Mouse (Mus musculus): ENCODE measurements around the gene Rexo1. TPM values are rescaled to one million over a fixed set of nuclear protein-coding genes. Genes with fewer than 3 reads are reported as not detected.

Gene Rexo1
- polyA plus RNA-seq, 1 experiment from 2014 or later, result 31.3 TPM

DNA sequence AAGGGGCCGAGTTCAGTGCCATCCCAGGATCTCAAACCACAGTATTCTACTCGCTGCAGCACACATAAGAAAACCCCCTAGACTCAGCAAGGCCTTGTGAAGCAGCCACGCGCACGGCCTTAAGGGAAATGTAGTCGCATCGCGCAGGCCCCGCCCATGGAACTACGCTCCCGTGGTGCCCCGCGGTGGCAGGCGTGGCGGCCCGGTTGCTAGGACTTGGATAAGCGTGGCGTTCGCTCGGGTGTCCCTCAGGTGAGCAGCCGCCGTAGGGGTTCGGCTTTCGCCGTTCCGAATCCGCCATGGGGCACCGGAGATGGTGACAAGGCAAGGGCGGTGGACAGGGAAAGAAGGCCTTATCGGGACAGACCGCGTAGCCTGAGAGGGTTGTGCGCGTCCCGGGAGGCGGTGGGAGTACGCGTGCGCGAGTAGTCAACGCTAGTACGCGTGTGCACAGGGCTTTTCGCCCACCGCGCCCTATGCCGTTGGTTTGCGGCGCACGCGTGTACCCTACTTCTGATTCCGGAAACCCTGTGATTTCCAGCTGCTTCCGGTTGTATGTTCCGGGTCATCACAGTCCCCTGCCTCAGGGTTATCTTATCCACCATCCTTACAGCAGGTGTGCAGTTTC, 41.5 kb upstream of the Rexo1 start, which contains the start of the genes Scamp4 and Adat3:
Gene Scamp4, plus strand, starts transcription at position 175 of the 628 bp plus-strand sequence.
Gene Adat3, plus strand, starts transcription at position 183 of the 628 bp plus-strand sequence.
- Histone ChIP-seq H3K9me3 (no peaks in the 10 kb centered on the region), H3K9ac (replicated peaks) (peak within 1 kb of the TSS; percentile 71), H3K4me2 (replicated peaks) (peak within 1 kb of the TSS; percentile 78), H3K27ac (replicated peaks) (peak within 1 kb of the TSS; percentile 95), H3K27me3 (peaks cover 4% of the 10 kb centered on the region; the same call in 1 of the 2 replicates), H3K36me3 (peaks cover 16% of the 10 kb centered on the region), H3K4me1 (peaks cover 20% of the 10 kb centered on the region), H3K4me3 (peak within 1 kb of the TSS; percentile 90)
- WGBS, result under 1% methylated on average over 54 of the region's 54 CpGs
- peak; percentile 97 for ATAC-seq (replicated peaks)

DNA sequence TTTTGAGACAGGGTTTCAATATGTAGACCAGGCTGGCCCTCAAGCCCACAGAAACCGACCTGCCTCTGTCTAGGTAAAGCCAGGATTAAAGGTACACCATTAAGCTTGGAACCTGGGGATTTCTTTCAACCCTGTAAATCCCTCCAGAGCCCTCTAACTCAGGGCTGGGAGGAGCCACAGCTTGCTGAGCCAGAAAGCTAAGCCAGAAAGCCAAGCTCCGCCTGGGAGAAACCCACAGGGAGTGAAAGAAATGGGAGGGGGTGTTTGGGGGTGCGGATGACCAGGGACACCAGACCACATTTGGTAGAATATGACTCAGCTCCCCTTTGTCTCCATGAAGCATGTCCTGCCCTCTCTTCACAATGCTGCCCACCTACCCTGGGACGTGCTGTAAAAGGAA, 35.0 kb upstream of the Rexo1 start:
- Histone ChIP-seq H3K4me2 (replicated peaks) (no peak overlapping the region), H3K9ac (replicated peaks) (no peak overlapping the region), H3K4me1 (no peaks in the 10 kb centered on the region), H3K9me3 (no peaks in the 10 kb centered on the region), H3K36me3 (no peaks in the 10 kb centered on the region), H3K27me3 (peaks cover 4% of the 10 kb centered on the region; the same call in 1 of the 2 replicates), H3K4me3 (no peak overlapping the region), H3K27ac (replicated peaks) (no peak overlapping the region)
- WGBS, result 42% methylated on average over 4 of the region's 4 CpGs
- ATAC-seq (replicated peaks), result no peak

DNA sequence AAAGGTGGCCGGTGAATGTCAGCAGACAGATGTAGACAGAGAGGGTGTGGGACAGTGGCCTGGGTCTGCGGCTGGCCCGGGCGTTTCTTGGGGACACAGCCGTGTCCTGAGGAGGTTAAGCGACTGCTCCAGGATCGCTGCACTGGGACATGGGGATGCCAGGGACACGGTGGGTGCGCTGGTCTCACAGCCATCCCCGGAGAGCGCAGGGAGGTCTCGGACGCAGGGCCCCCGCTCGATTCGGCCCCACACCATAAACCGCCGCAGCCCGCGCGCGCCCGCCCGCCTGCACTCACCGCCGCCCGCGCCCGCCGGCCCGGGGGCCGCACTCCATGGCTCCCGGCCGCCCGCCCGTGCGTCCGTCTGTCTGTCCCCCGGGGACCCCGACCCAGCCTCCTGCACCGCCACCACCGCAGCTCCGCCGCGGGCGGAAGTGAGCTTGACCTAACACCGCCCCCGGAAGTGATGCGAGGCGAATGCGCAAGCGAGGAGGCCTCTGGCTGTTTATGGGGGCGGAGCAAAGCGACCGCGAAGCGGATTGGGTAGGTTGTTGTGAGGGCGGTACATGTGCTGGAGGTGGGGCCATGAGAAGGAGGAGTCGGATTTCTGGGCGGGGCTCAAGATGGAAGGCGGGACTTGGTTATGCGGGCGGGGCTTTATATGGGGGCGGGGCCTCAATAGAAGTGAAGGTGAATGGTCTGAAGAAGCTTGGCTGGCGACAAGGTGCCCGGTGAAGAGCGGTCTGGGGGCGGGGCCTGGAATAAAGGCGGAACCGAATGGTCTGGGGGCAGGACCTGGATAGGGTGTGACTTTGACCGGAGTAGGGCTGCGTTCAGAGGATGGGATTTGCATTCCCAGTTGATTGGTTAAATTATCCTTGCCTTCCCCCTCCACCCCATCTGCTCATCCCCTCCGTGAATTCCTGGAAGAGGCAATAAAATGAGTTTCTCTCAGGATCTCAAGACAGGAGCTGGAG, 28.8 kb upstream of the Rexo1 start, which contains the start of gene Abhd17a:
Gene Abhd17a, minus strand, starts transcription at position 463 of the 976 bp plus-strand sequence.
- Histone ChIP-seq H3K4me1 (peaks cover 29% of the 10 kb centered on the region), H3K36me3 (peaks cover 4% of the 10 kb centered on the region; the same call in 1 of the 2 replicates), H3K9me3 (no peaks in the 10 kb centered on the region), H3K9ac (replicated peaks) (peak within 1 kb of the TSS; percentile 93), H3K27ac (replicated peaks) (peak within 1 kb of the TSS; percentile 64), H3K4me2 (replicated peaks) (peak within 1 kb of the TSS; percentile 97), H3K4me3 (peak within 1 kb of the TSS; percentile 96), H3K27me3 (no peaks in the 10 kb centered on the region)
- peak; percentile 98 for ATAC-seq (replicated peaks)
- WGBS, result under 1% methylated on average over 73 of the region's 73 CpGs

DNA sequence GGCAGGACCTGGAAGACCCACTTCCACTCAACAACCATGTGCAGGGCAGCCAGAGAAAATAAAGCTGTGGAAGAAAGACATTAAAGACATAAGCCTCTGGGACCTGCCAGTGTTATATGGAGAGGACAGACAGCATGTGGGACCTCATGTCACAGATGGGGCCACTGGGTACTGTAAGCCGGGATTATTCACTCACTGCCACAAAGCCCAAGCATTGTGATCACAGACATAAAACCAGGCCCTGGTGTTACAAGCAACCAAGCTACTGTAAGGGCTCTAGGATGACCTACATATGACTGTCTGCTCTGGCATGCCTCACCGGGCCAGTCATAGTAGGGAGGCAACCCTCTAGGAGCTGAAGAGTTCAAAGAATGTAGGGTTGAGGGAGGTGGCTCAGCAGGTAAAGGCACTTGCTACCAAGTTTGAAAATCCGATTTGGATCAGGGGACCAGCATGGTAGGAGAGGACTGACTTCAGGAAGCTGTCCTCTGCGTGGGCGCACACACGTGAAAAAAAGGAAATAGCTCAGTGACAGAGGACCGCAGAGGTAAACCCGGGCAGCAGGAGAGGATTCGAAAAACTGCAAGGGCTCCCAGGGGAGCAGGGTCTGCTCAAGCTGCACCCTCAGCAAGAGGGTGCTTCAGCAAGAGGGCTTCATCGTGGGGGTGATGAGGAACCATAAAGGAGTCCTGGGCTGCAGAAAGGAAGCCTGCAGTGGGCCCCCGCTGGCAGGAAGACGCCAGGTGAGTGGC, 27.9 kb upstream of the Rexo1 start:
- Histone ChIP-seq H3K9me3 (no peaks in the 10 kb centered on the region), H3K27me3 (no peaks in the 10 kb centered on the region), H3K4me3 (peak overlapping the region; percentile 96), H3K27ac (replicated peaks) (no peak overlapping the region), H3K36me3 (peaks cover 4% of the 10 kb centered on the region; the same call in 1 of the 2 replicates), H3K4me2 (replicated peaks) (peak overlapping the region; percentile 97), H3K9ac (replicated peaks) (peak overlapping the region; percentile 93), H3K4me1 (peaks cover 29% of the 10 kb centered on the region)
- 22% methylated on average over 12 of the region's 12 CpGs for WGBS
- ATAC-seq (replicated peaks), result no peak

DNA sequence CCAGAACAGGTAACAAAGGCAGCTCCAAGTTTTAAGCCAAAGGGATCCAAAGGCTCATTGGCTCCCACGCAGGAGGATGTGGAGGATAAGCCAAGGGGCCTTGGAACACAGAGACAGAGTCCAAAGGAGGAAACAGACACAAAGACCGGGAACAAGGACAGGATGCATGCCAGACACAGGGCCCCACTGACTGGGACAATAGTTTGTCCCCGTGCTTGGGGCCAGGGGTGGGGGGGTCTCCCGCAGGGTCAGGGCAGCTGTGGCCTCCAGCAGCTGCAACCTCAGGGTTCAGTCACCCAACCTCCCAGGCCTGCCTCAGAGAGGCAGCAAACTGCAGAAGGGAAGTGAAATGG, 25.9 kb upstream of the Rexo1 start:
- no peaks in the 10 kb centered on the region for H3K27me3 ChIP-seq
- no peak overlapping the region for H3K4me3 ChIP-seq
- peaks cover 31% of the 10 kb centered on the region for H3K4me1 ChIP-seq
- WGBS, result 35% methylated on average over 4 of the region's 4 CpGs
- H3K9ac ChIP-seq (replicated peaks), result no peak overlapping the region
- H3K4me2 ChIP-seq (replicated peaks), result no peak overlapping the region
- ATAC-seq (replicated peaks), result no peak
- no peaks in the 10 kb centered on the region for H3K9me3 ChIP-seq
- H3K36me3 ChIP-seq, result peaks cover 10% of the 10 kb centered on the region
- H3K27ac ChIP-seq (replicated peaks), result peak overlapping the region; percentile 34; the same call in 1 of the 2 replicates

DNA sequence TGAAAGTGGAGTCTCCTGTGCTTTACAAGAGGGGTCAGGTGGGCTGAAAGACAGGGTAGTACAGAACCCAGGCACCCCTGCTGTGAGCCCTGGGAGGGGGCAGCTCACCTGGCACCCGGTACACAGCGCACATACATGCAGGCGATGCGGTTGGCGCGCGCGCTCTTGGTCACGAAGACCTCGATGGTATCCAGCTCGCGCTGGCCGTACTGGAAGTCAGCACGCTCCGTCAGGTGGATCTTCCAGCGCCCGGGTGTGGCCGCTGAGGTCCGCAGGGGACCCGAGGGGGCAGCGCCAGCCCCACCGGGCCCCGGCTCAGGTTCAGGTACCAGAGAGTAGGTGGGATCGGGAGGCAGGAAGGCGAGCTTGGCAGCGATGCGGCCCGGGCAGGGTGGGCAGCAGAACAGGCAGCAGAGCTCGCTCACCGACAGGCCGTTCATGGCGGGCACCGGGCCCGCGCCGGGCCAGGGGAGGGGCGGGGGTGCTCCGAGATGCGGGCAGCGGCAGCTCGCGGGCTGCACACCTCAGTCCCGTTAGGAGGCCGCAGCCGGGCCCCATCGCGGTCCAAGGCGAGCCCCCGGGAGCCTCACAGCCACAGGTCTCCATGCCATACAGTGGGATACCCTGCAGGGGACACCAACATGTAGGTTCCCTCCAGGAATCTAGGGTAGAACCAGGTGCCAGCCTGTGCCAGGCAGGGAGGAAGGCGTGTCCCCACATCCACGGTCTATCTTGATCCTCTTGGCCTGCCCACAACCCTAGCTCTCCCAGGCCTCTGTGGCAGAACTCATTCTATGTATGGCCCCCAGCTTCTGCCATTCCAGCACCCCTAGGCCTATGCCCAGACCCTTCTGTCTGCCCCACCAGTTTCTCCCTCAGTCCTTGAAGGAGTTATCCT, 25.3 kb upstream of the Rexo1 start:
- no peak overlapping the region for H3K9ac ChIP-seq (replicated peaks)
- H3K27ac ChIP-seq (replicated peaks), result peak overlapping the region; percentile 34; the same call in 1 of the 2 replicates
- H3K4me2 ChIP-seq (replicated peaks), result no peak overlapping the region; the same call in 1 of the 2 replicates
- no peaks in the 10 kb centered on the region for H3K9me3 ChIP-seq
- no peaks in the 10 kb centered on the region for H3K27me3 ChIP-seq
- H3K4me1 ChIP-seq, result peaks cover 31% of the 10 kb centered on the region
- peaks cover 10% of the 10 kb centered on the region for H3K36me3 ChIP-seq
- ATAC-seq (replicated peaks), result no peak
- 96% methylated on average over 51 of the region's 51 CpGs for WGBS
- no peak overlapping the region for H3K4me3 ChIP-seq

DNA sequence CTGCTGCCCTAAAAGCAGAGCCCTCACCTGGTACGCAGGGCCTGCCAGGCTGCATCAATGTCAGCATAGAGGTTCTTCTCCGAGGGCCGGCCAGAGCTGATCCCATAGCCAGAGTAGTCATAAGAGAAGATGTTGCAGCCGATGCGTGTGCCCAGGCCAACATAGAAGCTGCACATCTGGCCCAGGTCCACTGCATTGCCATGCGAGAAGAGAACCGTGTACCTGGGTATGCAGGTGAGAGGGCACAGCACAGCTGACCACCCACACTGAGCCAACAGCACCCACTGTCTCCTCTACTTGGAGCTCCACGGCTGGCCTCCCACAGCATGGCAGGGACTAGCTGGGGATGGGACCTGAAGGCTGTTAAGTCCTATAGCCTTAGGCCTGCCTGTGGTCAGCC, 24.2 kb upstream of the Rexo1 start:
- H3K9ac ChIP-seq (replicated peaks), result 0 out of 2 replicates have a peak overlapping the region, but pooled peaks have one; percentile 7
- no peaks in the 10 kb centered on the region for H3K27me3 ChIP-seq
- peaks cover 29% of the 10 kb centered on the region for H3K4me1 ChIP-seq
- H3K27ac ChIP-seq (replicated peaks), result no peak overlapping the region
- no peak for ATAC-seq (replicated peaks)
- WGBS, result 95% methylated on average over 8 of the region's 8 CpGs
- H3K4me2 ChIP-seq (replicated peaks), result no peak overlapping the region
- no peak overlapping the region for H3K4me3 ChIP-seq
- peaks cover 10% of the 10 kb centered on the region for H3K36me3 ChIP-seq
- no peaks in the 10 kb centered on the region for H3K9me3 ChIP-seq

DNA sequence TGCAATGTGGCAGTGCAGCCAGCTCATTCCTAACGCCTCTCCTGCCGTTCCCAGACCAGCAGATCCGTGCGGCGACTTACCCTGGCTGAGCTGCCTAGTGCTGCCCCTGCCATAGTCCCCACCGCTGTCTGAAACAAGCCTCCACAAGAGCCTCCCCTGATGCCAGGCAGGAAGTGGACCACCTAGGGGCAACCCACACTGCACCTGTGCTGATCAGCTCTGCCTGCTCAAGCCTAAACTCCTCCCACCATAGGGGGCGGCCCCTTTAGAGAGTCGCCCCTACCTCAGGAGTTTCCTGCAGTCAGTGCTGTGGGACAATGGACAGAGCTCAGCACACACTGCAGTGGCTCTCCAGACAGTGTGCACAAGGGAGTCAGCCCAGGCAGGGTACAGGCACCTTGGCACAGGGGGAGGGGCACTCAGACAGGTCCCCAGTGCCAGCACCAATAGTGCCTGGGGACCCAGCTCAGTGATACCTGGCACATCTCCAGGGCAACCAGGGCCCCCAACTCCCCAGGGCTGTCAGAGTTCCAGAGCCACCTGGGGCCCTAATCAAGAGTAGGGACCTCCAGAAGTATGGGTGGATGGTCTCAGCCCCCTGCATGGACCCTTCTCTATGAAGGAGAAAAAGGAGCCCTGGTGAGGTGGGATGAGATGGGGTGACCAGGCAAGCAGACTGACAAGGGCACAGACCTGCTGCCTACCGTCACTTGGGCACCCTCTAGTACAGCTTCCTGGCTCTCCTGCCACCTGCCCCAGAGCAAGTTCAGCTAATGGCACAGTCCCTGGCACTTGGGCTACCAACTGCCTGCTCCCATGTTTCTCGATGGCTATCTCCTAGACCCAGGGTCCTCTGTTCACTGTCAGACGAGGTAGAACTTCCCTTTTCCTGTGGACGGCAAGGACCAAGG, 23.5 kb upstream of the Rexo1 start:
- H3K36me3 ChIP-seq, result peaks cover 10% of the 10 kb centered on the region
- H3K4me1 ChIP-seq, result peaks cover 27% of the 10 kb centered on the region
- no peak overlapping the region; the same call in 1 of the 2 replicates for H3K9ac ChIP-seq (replicated peaks)
- no peaks in the 10 kb centered on the region for H3K9me3 ChIP-seq
- ATAC-seq (replicated peaks), result peak; percentile 21; the same call in 1 of the 2 replicates
- 72% methylated on average over 12 of the region's 12 CpGs for WGBS
- H3K4me2 ChIP-seq (replicated peaks), result no peak overlapping the region
- H3K27ac ChIP-seq (replicated peaks), result no peak overlapping the region
- no peaks in the 10 kb centered on the region for H3K27me3 ChIP-seq
- no peak overlapping the region for H3K4me3 ChIP-seq

DNA sequence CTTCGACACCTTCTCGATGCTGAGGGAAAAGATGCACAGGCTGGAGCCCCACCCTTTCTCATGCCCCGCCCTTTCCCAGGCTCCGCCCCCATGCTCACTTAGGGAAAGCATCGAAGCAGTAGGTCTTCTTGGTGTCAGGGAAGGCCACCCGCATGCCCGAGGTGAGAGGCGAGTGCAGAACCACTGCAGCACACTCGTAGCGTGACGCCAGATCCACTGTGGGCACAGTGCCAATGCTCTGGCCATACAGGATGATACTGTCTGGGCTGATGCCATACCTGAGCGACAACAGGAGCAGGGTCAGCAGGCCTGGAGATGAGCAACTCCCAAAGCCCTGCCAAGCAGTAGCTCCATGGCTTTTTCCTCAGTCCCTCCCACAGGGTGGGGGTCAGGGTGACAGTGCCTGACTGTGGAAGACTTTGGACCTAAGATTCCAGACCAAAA, 22.7 kb upstream of the Rexo1 start:
- H3K4me3 ChIP-seq, result no peak overlapping the region
- 64% methylated on average over 12 of the region's 12 CpGs for WGBS

DNA sequence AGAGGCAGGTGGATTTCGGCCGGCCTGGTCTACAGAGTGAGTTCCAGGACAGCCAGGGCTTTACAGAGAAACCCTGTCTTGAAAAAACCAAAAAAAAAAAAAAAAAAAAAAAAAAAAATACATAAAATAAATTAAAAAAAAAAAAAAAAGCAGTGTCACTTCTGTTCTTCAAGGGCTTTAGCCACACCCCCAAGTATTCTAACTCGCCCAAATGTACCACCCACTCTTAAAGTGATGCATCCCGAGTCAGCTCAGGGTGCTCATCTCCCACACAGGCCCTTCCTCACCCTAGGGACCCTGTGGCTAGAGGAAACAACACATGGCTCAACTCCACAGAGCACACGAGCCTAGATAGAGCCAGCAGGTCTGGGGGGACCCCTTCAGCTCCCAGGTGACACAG, 21.7 kb upstream of the Rexo1 start:
- Histone ChIP-seq H3K9ac (replicated peaks) (no peak overlapping the region), H3K36me3 (peaks cover 10% of the 10 kb centered on the region), H3K4me2 (replicated peaks) (no peak overlapping the region), H3K4me1 (peaks cover 18% of the 10 kb centered on the region), H3K9me3 (no peaks in the 10 kb centered on the region), H3K27me3 (no peaks in the 10 kb centered on the region), H3K27ac (replicated peaks) (no peak overlapping the region), H3K4me3 (no peak overlapping the region)
- no peak for ATAC-seq (replicated peaks)
- WGBS, result 86% methylated on average over 5 of the region's 5 CpGs

More for the DNA sequence above, 22.7 kb upstream of the Rexo1 start:
- H3K27ac ChIP-seq (replicated peaks), result no peak overlapping the region
- no peak overlapping the region for H3K9ac ChIP-seq (replicated peaks)
- H3K27me3 ChIP-seq, result no peaks in the 10 kb centered on the region
- no peaks in the 10 kb centered on the region for H3K9me3 ChIP-seq
- H3K36me3 ChIP-seq, result peaks cover 10% of the 10 kb centered on the region
- peaks cover 20% of the 10 kb centered on the region for H3K4me1 ChIP-seq
- no peak overlapping the region for H3K4me2 ChIP-seq (replicated peaks)
- ATAC-seq (replicated peaks), result no peak

All from forebrain, embryonic 15.5 days (tissue).